Mouse (Mus musculus): ENCODE results near the gene Cox6a2. TPM values are rescaled to one million over a fixed set of nuclear protein-coding genes. Genes with fewer than 3 reads are reported as not detected.

The Cox6a2 gene
- total and polyA plus RNA-seq, 3 experiments: 0.70 to 4.1 (median 1.1) TPM

DNA sequence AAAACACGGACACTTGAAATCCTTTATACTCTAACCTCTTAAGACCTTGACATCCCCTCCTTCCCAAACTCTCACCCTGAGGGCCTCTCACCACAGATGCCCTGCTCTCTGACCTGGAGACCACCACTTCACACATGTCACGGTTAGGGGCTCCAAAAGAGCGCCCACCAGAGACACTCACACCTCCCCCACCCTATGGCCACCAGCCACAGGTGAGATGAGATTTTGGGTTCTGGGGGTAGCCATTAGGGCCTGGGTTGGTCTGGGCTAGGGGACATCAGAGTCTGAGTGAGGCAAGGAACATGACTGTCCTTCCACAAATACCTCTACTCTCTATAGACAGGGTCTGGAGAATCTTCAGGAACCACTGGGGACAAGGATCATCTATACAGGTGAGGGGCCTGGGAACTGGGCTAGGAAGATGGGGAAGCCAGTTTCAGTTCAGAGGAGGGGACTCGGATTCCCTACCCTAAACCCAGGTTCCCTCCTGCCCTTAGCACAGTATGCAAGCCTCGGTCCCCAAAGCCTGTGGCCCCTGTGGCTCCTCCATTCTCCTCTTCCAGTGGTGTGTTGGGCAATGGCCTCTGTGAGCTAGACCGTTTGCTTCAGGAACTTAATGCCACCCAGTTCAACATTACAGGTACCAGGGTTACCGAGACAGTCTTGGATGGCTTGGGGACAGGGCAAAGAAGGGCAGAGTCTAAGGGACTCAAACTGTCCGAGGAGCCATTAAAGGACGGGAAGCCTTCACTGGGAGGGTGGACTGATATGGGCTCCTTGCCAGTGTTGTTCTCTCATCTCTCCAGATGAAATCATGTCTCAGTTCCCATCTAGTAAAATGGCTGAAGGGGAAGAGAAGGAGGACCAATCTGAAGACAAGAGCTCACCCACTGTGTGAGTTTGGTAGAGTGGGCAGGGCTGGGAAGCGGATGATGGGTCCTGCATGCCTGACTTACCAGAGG lies 42.2 kb upstream of the Cox6a2 start:
- peaks cover 15 to 41% of the 10 kb centered on the region in 2 experiments for H3K36me3 ChIP-seq (replicated peaks in 1 of 2; ENCODE audit: control insufficient read depth in 1 of 2, insufficient read depth in 1 of 2, low read length in 1 of 2)
- H3K27ac ChIP-seq (ENCODE audit: insufficient read depth, low read depth): no peak overlapping the region
- no peaks in the 10 kb centered on the region for H3K4me1 ChIP-seq (ENCODE audit: control insufficient read depth in 1 of 2, insufficient read depth in 2 of 2)
- no peak overlapping the region for H3K4me3 ChIP-seq (replicated peaks in 1 of 3; ENCODE audit: low read depth in 2 of 3, low read length in 2 of 3, poor library complexity in 1 of 3)
- H3K9ac ChIP-seq (ENCODE audit: insufficient read depth, low read depth): no peak overlapping the region
- DNase-seq (ENCODE audit: extremely low read depth): no peak
- H3K79me2 ChIP-seq (replicated peaks; ENCODE audit: control insufficient read depth, extremely low read depth, insufficient read depth, poor library complexity, severe bottlenecking): no peaks in the 10 kb centered on the region
- no peak for TF ChIP-seq MYC (IDR thresholded peaks at IDR 0.05; ENCODE audit: low read depth, low read length)
- TF ChIP-seq JUN (IDR thresholded peaks at IDR 0.05; ENCODE audit: insufficient read depth, low read depth, low read length): no peak
- no peak for TF ChIP-seq ZNF384 (IDR thresholded peaks at IDR 0.05; ENCODE audit: low read depth, low read length)
- TF ChIP-seq ZKSCAN1 (IDR thresholded peaks at IDR 0.05; ENCODE audit: borderline replicate concordance, low read depth, low read length): no peak
- H3K4me2 ChIP-seq (ENCODE audit: insufficient read depth, low read depth, poor library complexity, severe bottlenecking): no peak overlapping the region
- dilution Hi-C loops (cut with MboI; ENCODE audit: extremely low pct_ligation_motif_present, extremely low pct_unique_long_range_greater_than_20kb, low sequenced_read_pairs) (no loop called here), in situ Hi-C loops (cut with MboI; ENCODE audit: low pct_ligation_motif_present, low pct_unique_long_range_greater_than_20kb, low sequenced_read_pairs) (no loop called here)
- H3K27me3 ChIP-seq (replicated peaks): no peaks in the 10 kb centered on the region
- H3K9me3 ChIP-seq (replicated peaks; ENCODE audit: low read length): no peaks in the 10 kb centered on the region

- TF ChIP-seq ETS1 (conservative IDR thresholded peaks at IDR 0.05; ENCODE audit: low read depth, low read length) (no peak), RAD21 (IDR thresholded peaks at IDR 0.05; ENCODE audit: low read depth, low read length) (peak; percentile 66), CTCF (conservative IDR thresholded peaks at IDR 0.05 in 1 of 2, IDR thresholded peaks at IDR 0.05 in 1 of 2; ENCODE audit: low read depth in 2 of 2, low read length in 2 of 2) (peak; percentile 13 to 70; a peak in 2 of 4 replicates), SMC3 (IDR thresholded peaks at IDR 0.05; ENCODE audit: low read depth, low read length) (peak; percentile 67), ZC3H11A (IDR thresholded peaks at IDR 0.05; ENCODE audit: low read depth, low read length) (peak; percentile 10; the same call in 1 of the 2 replicates), USF2 (conservative IDR thresholded peaks at IDR 0.05; ENCODE audit: low read depth, low read length) (no peak)
- Histone ChIP-seq H3K4me3 (replicated peaks in 1 of 3; ENCODE audit: low read depth in 2 of 3, low read length in 2 of 3, poor library complexity in 1 of 3) (no peak overlapping the region), H3K27ac (ENCODE audit: insufficient read depth, low read depth) (no peak overlapping the region), H3K9ac (ENCODE audit: insufficient read depth, low read depth) (no peak overlapping the region), H3K79me2 (replicated peaks; ENCODE audit: control insufficient read depth, extremely low read depth, insufficient read depth, poor library complexity, severe bottlenecking) (no peaks in the 10 kb centered on the region), H3K36me3 (replicated peaks in 1 of 2; ENCODE audit: control insufficient read depth in 1 of 2, insufficient read depth in 1 of 2, low read length in 1 of 2) (peaks cover 23 to 42% of the 10 kb centered on the region in 2 experiments), H3K4me1 (ENCODE audit: control insufficient read depth in 1 of 2, insufficient read depth in 2 of 2) (no peaks in the 10 kb centered on the region), H3K4me2 (ENCODE audit: insufficient read depth, low read depth, poor library complexity, severe bottlenecking) (no peak overlapping the region), H3K9me3 (replicated peaks; ENCODE audit: low read length) (no peaks in the 10 kb centered on the region), H3K27me3 (replicated peaks) (no peaks in the 10 kb centered on the region)
- in situ Hi-C loops (cut with MboI; ENCODE audit: low pct_ligation_motif_present, low pct_unique_long_range_greater_than_20kb, low sequenced_read_pairs): no loop called here
- dilution Hi-C loops (cut with MboI; ENCODE audit: extremely low pct_ligation_motif_present, extremely low pct_unique_long_range_greater_than_20kb, low sequenced_read_pairs): no loop called here
- peak; percentile 45 for DNase-seq (ENCODE audit: extremely low read depth)
Observed at GRCm38 (mm10) chr7:128247443-128247842, 41.3 kb upstream of the Cox6a2 start.

Measured in CH12.LX (cell line).